Mouse (Mus musculus) limb, embryonic 12.5 days (tissue): Measurements from ENCODE around the gene Ddc. TPM values are rescaled to one million over a fixed set of nuclear protein-coding genes. Genes with fewer than 3 reads are reported as not detected.

ENCODE experiments used
- ATAC-seq: fragments of 200-750 bp; cut with Nextera tagmentation; 2 replicates; pipeline ENCODE4 v1.8.0; 2017; ENCODE audit warnings: low read depth, moderate TSS enrichment; ENCODE audit not compliant: insufficient number of reproducible peaks, insufficient read depth, low FRiP score, low TSS enrichment
- H3K27ac ChIP-seq: fragments of 300-500 bp; sonication (generic); 2 replicates; pipeline ENCODE4 v1.5.1; 2016; ENCODE audit warnings: mild to moderate bottlenecking, moderate library complexity
- H3K27me3 ChIP-seq: fragments of 300-500 bp; sonication (generic); 2 replicates; pipeline ENCODE4 v1.6.1; 2016; ENCODE audit warnings: mild to moderate bottlenecking, moderate library complexity
- H3K36me3 ChIP-seq: fragments of 300-500 bp; sonication (generic); 2 replicates; pipeline ENCODE4 v1.6.1; 2016; ENCODE audit warnings: mild to moderate bottlenecking, moderate library complexity
- H3K4me1 ChIP-seq: fragments of 300-500 bp; sonication (generic); replicated peaks from 2 replicates; pipeline ENCODE4 v1.6.1; 2016
- H3K4me2 ChIP-seq: fragments of 300-500 bp; sonication (generic); 2 replicates; pipeline ENCODE4 v1.6.1; 2016; ENCODE audit warnings: mild to moderate bottlenecking, moderate library complexity
- H3K4me3 ChIP-seq: fragments of 300-500 bp; sonication (generic); replicated peaks from 2 replicates; pipeline ENCODE4 v1.5.1; 2016; ENCODE audit warnings: mild to moderate bottlenecking
- H3K9ac ChIP-seq: fragments of 300-500 bp; sonication (generic); replicated peaks from 2 replicates; pipeline ENCODE4 v1.6.1; 2016; ENCODE audit warnings: mild to moderate bottlenecking, moderate library complexity
- H3K9me3 ChIP-seq: fragments of 300-500 bp; sonication (generic); 2 replicates; pipeline ENCODE4 v1.6.1; 2016; ENCODE audit warnings: mild to moderate bottlenecking, moderate library complexity
- WGBS: fragments of 180-500 bp; shearing (Covaris S2); methylation state at CpG from one replicate; pipeline ENCODE4 v1.1.7; 2016; 5-methylcytosine and 5-hydroxymethylcytosine counted together
- polyA plus RNA-seq: library from polyadenylated mRNA; unstranded; fragments of >200 nt; fragmentation: Nextera tagmentation; extraction: Ambion mirVana; gene quantifications from 2 replicates; pipeline ENCODE4 v1.2.1, GENCODE M21; 2016

The Ddc gene
- polyA plus RNA-seq, 1 experiment from 2014 or later, result 13.0 TPM

DNA sequence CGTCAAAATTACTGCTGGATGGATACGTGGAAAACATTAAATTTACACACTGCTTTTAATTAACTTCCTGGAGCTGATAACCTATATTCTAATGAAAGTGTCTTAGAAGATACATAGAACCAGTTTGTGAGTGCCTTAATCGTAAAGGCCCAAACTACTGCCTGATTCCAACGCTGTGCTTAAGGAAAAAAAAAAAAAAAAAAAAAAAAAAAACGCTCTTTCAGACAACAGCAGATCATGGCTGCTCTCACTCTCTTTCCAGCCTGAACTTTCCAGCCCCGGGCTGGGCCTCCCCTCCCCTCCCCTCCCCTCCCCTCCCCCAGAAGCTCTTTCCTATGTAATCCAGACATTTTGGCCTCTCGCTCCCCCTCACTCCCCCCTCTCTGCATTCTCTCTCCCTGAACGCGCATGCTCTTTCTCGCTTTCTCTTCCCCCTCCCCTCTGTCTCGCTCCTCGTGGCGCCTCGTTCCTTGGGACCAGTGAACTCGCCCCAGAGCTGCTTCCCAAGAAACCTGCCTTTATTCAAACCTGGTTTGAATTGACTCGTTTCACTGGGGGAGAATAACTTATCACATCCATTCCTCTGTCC lies 76.5 kb downstream of the Ddc start:
- H3K4me1 ChIP-seq, result peaks cover 54% of the 10 kb centered on the region

GRCm38 (mm10) chr11:11820737-11821136 lies 77.2 kb downstream of the Ddc start:
- WGBS, result 56% methylated on average over 3 of the region's 3 CpGs
- Histone ChIP-seq H3K9me3 (no peaks in the 10 kb centered on the region), H3K4me2 (no peak overlapping the region), H3K36me3 (no peaks in the 10 kb centered on the region), H3K4me1 (peaks cover 47% of the 10 kb centered on the region), H3K27me3 (no peaks in the 10 kb centered on the region), H3K9ac (no peak overlapping the region), H3K4me3 (no peak overlapping the region), H3K27ac (peak overlapping the region; percentile 98)
- peak; percentile 6; the same call in 1 of the 2 replicates for ATAC-seq

More for the DNA sequence above, 76.5 kb downstream of the Ddc start:
- Histone ChIP-seq H3K9me3 (no peaks in the 10 kb centered on the region), H3K36me3 (no peaks in the 10 kb centered on the region), H3K4me2 (peak overlapping the region; percentile 28), H3K27ac (peak overlapping the region; percentile 98), H3K9ac (peak overlapping the region; percentile 53), H3K27me3 (no peaks in the 10 kb centered on the region), H3K4me3 (no peak overlapping the region)
- WGBS, result 5% methylated on average over 16 of the region's 16 CpGs
- peak; percentile 78 for ATAC-seq

GRCm38 (mm10) chr11:11820251-11820650 lies 77.7 kb downstream of the Ddc start:
- H3K4me1 ChIP-seq, result peaks cover 42% of the 10 kb centered on the region
- H3K27ac ChIP-seq, result peak overlapping the region; percentile 98
- no peak overlapping the region for H3K9ac ChIP-seq
- peak; percentile 54; the same call in 1 of the 2 replicates for ATAC-seq
- 4% methylated on average over 2 of the region's 2 CpGs for WGBS
- H3K4me2 ChIP-seq, result no peak overlapping the region
- H3K27me3 ChIP-seq, result no peaks in the 10 kb centered on the region
- H3K4me3 ChIP-seq, result no peak overlapping the region
- H3K9me3 ChIP-seq, result no peaks in the 10 kb centered on the region
- no peaks in the 10 kb centered on the region for H3K36me3 ChIP-seq

GRCm38 (mm10) chr11:11819206-11819605 lies 78.7 kb downstream of the Ddc start:
- H3K36me3 ChIP-seq, result no peaks in the 10 kb centered on the region
- no peaks in the 10 kb centered on the region for H3K9me3 ChIP-seq
- H3K4me2 ChIP-seq, result no peak overlapping the region
- H3K4me3 ChIP-seq, result no peak overlapping the region
- no peak for ATAC-seq
- no peak overlapping the region for H3K9ac ChIP-seq
- H3K27ac ChIP-seq, result no peak overlapping the region
- H3K27me3 ChIP-seq, result no peaks in the 10 kb centered on the region
- WGBS, result 90% methylated on average over 5 of the region's 5 CpGs
- peaks cover 32% of the 10 kb centered on the region for H3K4me1 ChIP-seq

- no peaks in the 10 kb centered on the region for H3K27me3 ChIP-seq
- no peaks in the 10 kb centered on the region for H3K36me3 ChIP-seq
- peaks cover 28% of the 10 kb centered on the region for H3K4me1 ChIP-seq
- H3K4me2 ChIP-seq, result no peak overlapping the region
- no peak overlapping the region for H3K27ac ChIP-seq
- no peak overlapping the region for H3K9ac ChIP-seq
- WGBS, result 78% methylated on average over 6 of the region's 6 CpGs
- H3K9me3 ChIP-seq, result no peaks in the 10 kb centered on the region
- ATAC-seq, result no peak
- no peak overlapping the region for H3K4me3 ChIP-seq
These were observed 79.1 kb downstream of the Ddc start for GRCm38 (mm10) chr11:11818797-11819196.

- Histone ChIP-seq H3K9me3 (no peaks in the 10 kb centered on the region), H3K27ac (no peak overlapping the region), H3K9ac (no peak overlapping the region), H3K27me3 (no peaks in the 10 kb centered on the region), H3K4me3 (no peak overlapping the region), H3K36me3 (no peaks in the 10 kb centered on the region), H3K4me1 (peaks cover 3% of the 10 kb centered on the region), H3K4me2 (no peak overlapping the region)
- 71% methylated on average over 3 of the region's 3 CpGs for WGBS
- ATAC-seq, result no peak
These were observed 82.2 kb downstream of the Ddc start for GRCm38 (mm10) chr11:11815737-11816136.

- no peaks in the 10 kb centered on the region for H3K36me3 ChIP-seq
- no peak overlapping the region for H3K4me2 ChIP-seq
- peaks cover 17% of the 10 kb centered on the region for H3K4me1 ChIP-seq
- H3K9ac ChIP-seq, result no peak overlapping the region
- H3K27ac ChIP-seq, result no peak overlapping the region
- 24% methylated on average over 9 of the region's 9 CpGs for WGBS
- no peaks in the 10 kb centered on the region for H3K9me3 ChIP-seq
- H3K27me3 ChIP-seq, result no peaks in the 10 kb centered on the region
- H3K4me3 ChIP-seq, result no peak overlapping the region
- no peak for ATAC-seq
These were observed 86.0 kb downstream of the Ddc start for GRCm38 (mm10) chr11:11811906-11812480.

- Histone ChIP-seq H3K9ac (peak overlapping the region; percentile 85), H3K4me2 (peak overlapping the region; percentile 70), H3K9me3 (no peaks in the 10 kb centered on the region), H3K27ac (peak overlapping the region; percentile 99), H3K36me3 (peaks cover 12% of the 10 kb centered on the region), H3K4me1 (peaks cover 17% of the 10 kb centered on the region), H3K4me3 (peak overlapping the region; percentile 65), H3K27me3 (no peaks in the 10 kb centered on the region)
- WGBS, result 3% methylated on average over 11 of the region's 11 CpGs
- peak; percentile 76 for ATAC-seq
These were observed 88.4 kb downstream of the Ddc start for GRCm38 (mm10) chr11:11809404-11810175.

GRCm38 (mm10) chr11:11808820-11809403 lies 89.0 kb downstream of the Ddc start, which contains the start of gene Fignl1:
Fignl1 (minus strand) TSS chr11:11808962.
- Histone ChIP-seq H3K36me3 (peaks cover 19% of the 10 kb centered on the region), H3K27ac (peak within 1 kb of the TSS; percentile 99), H3K27me3 (no peaks in the 10 kb centered on the region), H3K4me3 (peak within 1 kb of the TSS; percentile 65), H3K9me3 (no peaks in the 10 kb centered on the region), H3K4me2 (peak within 1 kb of the TSS; percentile 70), H3K9ac (peak within 1 kb of the TSS; percentile 85), H3K4me1 (peaks cover 17% of the 10 kb centered on the region)
- under 1% methylated on average over 53 of the region's 53 CpGs for WGBS
- peak; percentile 93 for ATAC-seq

- H3K4me2 ChIP-seq, result peak overlapping the region; percentile 70
- peak overlapping the region; percentile 85 for H3K9ac ChIP-seq
- peaks cover 25% of the 10 kb centered on the region for H3K36me3 ChIP-seq
- WGBS, result 11% methylated on average over 25 of the region's 25 CpGs
- H3K27me3 ChIP-seq, result no peaks in the 10 kb centered on the region
- H3K9me3 ChIP-seq, result no peaks in the 10 kb centered on the region
- peaks cover 17% of the 10 kb centered on the region for H3K4me1 ChIP-seq
- ATAC-seq, result no peak; the same call in 1 of the 2 replicates
- H3K4me3 ChIP-seq, result peak overlapping the region; percentile 65
- peak overlapping the region; percentile 99 for H3K27ac ChIP-seq
These were observed 89.7 kb downstream of the Ddc start for GRCm38 (mm10) chr11:11808035-11808819.
